Mouse (Mus musculus): ENCODE measurements around the gene Daxx.
"Not testable (repeated sequence)": the region's sequence is repeated elsewhere in the genome, so short reads cannot be mapped to it uniquely, and the experiment has no call there.

GRCm38 (mm10) chr17:33884320-33884719 lies 24.9 kb upstream of the Daxx start:
- TF ChIP-seq POLR2A (IDR thresholded peaks at IDR 0.05; ENCODE audit: control insufficient read depth, extremely low read depth, insufficient read depth, low read length, poor library complexity); CTCF (IDR thresholded peaks at IDR 0.05; ENCODE audit: borderline replicate concordance, control insufficient read depth, extremely low read depth, insufficient read depth, low read length, poor library complexity): not testable (repeated sequence)

All from thymus, adult 2 months (tissue).